Mouse (Mus musculus): ENCODE results near the gene Aars2.

Gene Aars2

GRCm38 (mm10) chr17:45557998-45558862 is 51.6 kb downstream of the Aars2 start:
- DNase-seq (ENCODE audit: low read depth) = no peak

- no peak for DNase-seq (ENCODE audit: low read depth)
Measured at GRCm38 (mm10) chr17:45559732-45560525, 53.3 kb downstream of the Aars2 start.

- no peak for DNase-seq (ENCODE audit: low read depth)
Measured at GRCm38 (mm10) chr17:45563216-45563615, 56.6 kb downstream of the Aars2 start.

- DNase-seq (ENCODE audit: low read depth) = peak; percentile 97
Measured at GRCm38 (mm10) chr17:45563655-45564530, 57.3 kb downstream of the Aars2 start, which contains the start of gene Slc35b2. Gene Slc35b2 (plus strand): TSS chr17:45563874.

GRCm38 (mm10) chr17:45564531-45565084 is 58.0 kb downstream of the Aars2 start:
- peak; percentile 26 for DNase-seq (ENCODE audit: low read depth)

DNA sequence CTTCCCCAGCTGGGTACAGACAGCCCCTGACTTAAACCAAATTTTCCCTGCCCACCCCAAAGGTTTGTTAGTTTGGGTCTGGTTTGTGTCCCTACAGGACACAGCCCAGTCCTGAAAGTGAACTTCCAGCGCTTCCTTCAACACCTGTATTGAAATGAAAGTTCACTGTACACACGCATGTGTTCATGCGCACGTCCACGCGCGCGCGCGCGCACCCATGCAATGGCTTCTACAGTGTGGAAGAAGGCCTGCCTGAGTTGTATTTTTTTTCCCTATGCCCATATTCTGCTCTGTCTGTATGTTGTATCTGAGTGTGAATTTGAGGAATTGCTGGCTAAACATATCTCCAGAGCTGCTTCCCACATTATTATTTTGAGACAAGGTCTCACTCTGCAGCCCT is 58.5 kb downstream of the Aars2 start:
- DNase-seq (ENCODE audit: low read depth) = no peak

DNA sequence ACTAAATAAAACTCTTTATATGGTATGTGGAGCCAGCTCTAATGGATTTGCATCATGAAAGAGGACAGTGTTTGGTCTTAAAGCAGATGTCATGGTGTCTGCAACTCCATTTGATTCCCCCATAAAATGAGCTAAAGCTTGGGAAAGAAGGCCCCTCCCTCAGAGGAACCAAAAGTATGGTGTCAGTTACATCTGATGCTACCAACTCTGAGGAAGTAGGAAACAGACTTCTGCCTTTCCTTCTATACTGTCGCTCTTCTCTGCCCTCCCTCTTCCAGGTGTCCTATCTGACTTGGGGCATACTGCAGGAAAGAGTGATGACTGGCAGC is 59.4 kb downstream of the Aars2 start:
- DNase-seq (ENCODE audit: low read depth) = no peak

- DNase-seq (ENCODE audit: low read depth) = peak; percentile 60
Measured at GRCm38 (mm10) chr17:45566360-45567161, 59.9 kb downstream of the Aars2 start.

DNA sequence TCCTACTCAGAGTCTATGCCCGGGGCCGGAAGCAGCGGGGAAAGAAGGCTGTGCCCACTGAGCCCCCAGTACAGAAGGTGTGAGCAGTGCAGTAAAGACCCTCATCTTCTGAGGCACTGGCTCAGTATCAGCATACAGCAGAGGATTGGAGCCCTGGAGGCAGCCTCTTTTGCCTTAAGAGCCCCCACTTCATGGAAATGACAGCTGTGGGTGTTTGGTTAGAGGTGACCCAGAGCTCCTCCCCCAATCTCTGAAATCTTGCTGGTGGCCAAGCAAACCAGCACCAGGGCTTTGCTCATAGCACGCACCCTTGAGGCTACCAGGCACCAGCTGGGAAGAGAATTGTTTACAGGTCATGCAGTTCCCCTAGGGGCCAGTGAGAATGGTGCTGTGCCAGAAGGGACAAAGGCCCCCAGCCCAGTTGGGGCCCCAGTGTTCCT is 60.5 kb downstream of the Aars2 start:
- DNase-seq (ENCODE audit: low read depth) = peak; percentile 28

GRCm38 (mm10) chr17:45568990-45569389 is 62.3 kb downstream of the Aars2 start:
- no peak for DNase-seq (ENCODE audit: low read depth)

GRCm38 (mm10) chr17:45569999-45570398 is 63.4 kb downstream of the Aars2 start:
- DNase-seq (ENCODE audit: low read depth) = no peak

All from NIH3T3 (cell line).